Mouse (Mus musculus) lung, adult 2 months (tissue): Measurements from ENCODE around the gene Bdh1. TPM values are rescaled to one million over a fixed set of nuclear protein-coding genes. Genes with fewer than 3 reads are reported as not detected.
"Not testable (repeated sequence)": the region's sequence is repeated elsewhere in the genome, so short reads cannot be mapped to it uniquely, and the experiment has no call there.

ENCODE experiments used
- DNase-seq: peaks from one replicate; pipeline ENCODE4 v3.0.0; 2022
- H3K4me1 ChIP-seq: fragments of 200-500 bp; 2 replicates; pipeline ENCODE4 v1.6.1; 2011; ENCODE audit warnings: low read length; ENCODE audit not compliant: control insufficient read depth, insufficient read depth
- H3K4me3 ChIP-seq: fragments of 200-500 bp; replicated peaks from 2 replicates; pipeline ENCODE3; 2011; ENCODE audit warnings: low read depth, mild to moderate bottlenecking, control low read depth, low read length; ENCODE audit errors: extremely low read depth
- CTCF ChIP-seq: fragments of 200-500 bp; IDR thresholded peaks from 2 replicates; pipeline ENCODE4 v1.5.1; 2011; ENCODE audit warnings: mild to moderate bottlenecking, low read length, control low read depth; ENCODE audit not compliant: insufficient read depth
- POLR2A ChIP-seq: fragments of 200-500 bp; IDR thresholded peaks from 2 replicates; pipeline ENCODE4 v1.6.1; 2011; ENCODE audit warnings: low read depth, mild to moderate bottlenecking, control low read depth, low read length, borderline replicate concordance; ENCODE audit errors: extremely low read depth
- WGBS: fragments of 180-500 bp; shearing (Covaris S2); methylation state at CpG from one replicate; pipeline ENCODE4 v1.1.7; 2018; 5-methylcytosine and 5-hydroxymethylcytosine counted together
- polyA plus RNA-seq: library from polyadenylated mRNA; depleted of rRNA; stranded (reverse); fragments of >200 nt; gene quantifications from 2 replicates; pipeline ENCODE4 v1.2.3, GENCODE M21; 2012

Gene Bdh1
- polyA plus RNA-seq, 1 experiment: 10.2 TPM

GRCm38 (mm10) chr16:31460506-31460905 is 38.4 kb downstream of the Bdh1 start:
- Histone ChIP-seq H3K4me1 (no peaks in the 10 kb centered on the region), H3K4me3 (no peak overlapping the region)
- TF ChIP-seq POLR2A (no peak), CTCF (no peak)
- DNase-seq: no peak
- 54% methylated on average over 13 of the region's 13 CpGs for WGBS

DNA sequence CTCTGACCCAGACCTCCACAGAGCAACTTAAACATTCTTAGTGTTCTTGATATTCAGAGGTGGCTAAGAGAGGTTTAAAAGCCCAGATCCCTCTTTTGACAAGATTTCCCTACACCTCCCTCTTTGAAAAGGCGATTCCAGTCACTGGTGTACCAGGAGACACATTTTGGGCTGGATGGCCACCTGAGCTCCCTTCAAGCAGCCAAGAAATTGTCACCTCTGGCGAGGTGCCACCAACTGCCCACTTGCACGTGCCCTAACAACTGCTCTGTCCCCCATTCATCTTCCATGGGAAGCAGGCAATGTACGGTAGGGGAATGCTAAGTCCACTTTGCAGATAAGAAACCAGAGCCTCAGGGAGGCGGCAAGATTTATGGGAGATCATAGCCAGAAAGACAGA is 39.0 kb downstream of the Bdh1 start:
- TF ChIP-seq CTCF (no peak), POLR2A (no peak)
- Histone ChIP-seq H3K4me3 (no peak overlapping the region), H3K4me1 (no peaks in the 10 kb centered on the region)
- DNase-seq: no peak
- WGBS: 59% methylated on average over 5 of the region's 5 CpGs

- TF ChIP-seq CTCF (no peak), POLR2A (no peak)
- H3K4me3 ChIP-seq: no peak overlapping the region
- 23% methylated on average over 12 of the region's 12 CpGs for WGBS
- DNase-seq: no peak
- no peaks in the 10 kb centered on the region for H3K4me1 ChIP-seq
Measured at GRCm38 (mm10) chr16:31462113-31462687, 40.1 kb downstream of the Bdh1 start.

DNA sequence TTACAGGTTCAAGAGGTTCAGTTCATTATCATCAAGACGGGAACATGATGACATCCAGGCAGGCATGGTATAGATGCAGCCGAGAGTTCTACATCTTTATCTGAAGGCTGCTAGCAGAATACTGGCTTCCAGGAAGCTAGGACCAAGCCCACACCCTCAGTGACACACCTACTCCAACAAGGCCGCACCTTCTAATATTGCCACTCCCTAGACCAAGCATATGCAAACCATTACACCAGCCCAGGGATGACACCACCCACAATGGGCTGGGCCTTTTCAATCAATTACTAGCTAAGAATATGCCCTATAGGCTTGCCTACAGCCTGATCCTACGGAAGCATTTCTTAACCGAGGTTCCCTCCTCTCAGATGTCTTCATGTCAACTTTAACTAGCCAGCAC is 42.9 kb downstream of the Bdh1 start:
- TF ChIP-seq CTCF (no peak), POLR2A (no peak)
- H3K4me3 ChIP-seq: no peak overlapping the region
- 81% methylated on average over 5 of the region's 5 CpGs for WGBS
- no peak for DNase-seq
- H3K4me1 ChIP-seq: no peaks in the 10 kb centered on the region

- TF ChIP-seq POLR2A (no peak), CTCF (0 out of 2 replicates have a peak, but pooled peaks have one; percentile 21)
- 35% methylated on average over 4 of the region's 4 CpGs for WGBS
- DNase-seq: no peak
- H3K4me1 ChIP-seq: no peaks in the 10 kb centered on the region
- H3K4me3 ChIP-seq: no peak overlapping the region
Measured at GRCm38 (mm10) chr16:31465630-31466029, 43.5 kb downstream of the Bdh1 start.

DNA sequence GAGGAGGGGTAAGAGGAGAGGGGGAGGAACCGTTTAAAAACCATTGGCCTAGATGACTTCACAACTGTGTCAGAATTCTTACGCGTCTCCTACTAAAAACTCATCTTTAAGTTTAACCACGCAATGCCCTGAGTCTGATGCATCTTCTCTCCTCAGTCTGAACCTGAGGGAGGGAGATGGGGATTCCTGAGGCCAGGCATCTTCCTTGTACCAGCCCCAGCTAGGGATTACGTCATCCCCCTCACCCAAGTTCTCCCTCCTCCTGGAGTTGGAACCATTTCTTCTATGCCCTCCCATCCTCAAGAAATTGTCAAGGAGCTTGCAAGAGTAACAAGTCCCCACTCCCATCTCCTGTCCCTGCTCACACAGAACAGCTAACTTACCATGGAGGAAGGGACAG is 44.0 kb downstream of the Bdh1 start:
- H3K4me1 ChIP-seq: no peaks in the 10 kb centered on the region
- 74% methylated on average over 5 of the region's 5 CpGs for WGBS
- H3K4me3 ChIP-seq: no peak overlapping the region
- DNase-seq: no peak
- TF ChIP-seq POLR2A (no peak), CTCF (no peak)

- WGBS: 83% methylated on average over 4 of the region's 4 CpGs
- DNase-seq, H3K4me1 ChIP-seq, H3K4me3 ChIP-seq: not testable (repeated sequence)
Measured at GRCm38 (mm10) chr16:31470819-31471218, 48.7 kb downstream of the Bdh1 start.

- DNase-seq: no peak
- 53% methylated on average over 5 of the region's 5 CpGs for WGBS
- TF ChIP-seq CTCF: no peak
- H3K4me1 ChIP-seq: no peaks in the 10 kb centered on the region
- H3K4me3 ChIP-seq: no peak overlapping the region
Measured at GRCm38 (mm10) chr16:31471994-31472393, 49.9 kb downstream of the Bdh1 start.

- no peak for DNase-seq
- 96% methylated on average over 1 of the region's 1 CpGs for whole genome bisulfite sequencing
- Histone ChIP-seq H3K4me1 (no peaks in the 10 kb centered on the region), H3K4me3 (no peak overlapping the region)
- TF ChIP-seq CTCF: no peak
- TF ChIP-seq POLR2A: no peak
Measured at GRCm38 (mm10) chr16:31473226-31473625, 51.1 kb downstream of the Bdh1 start.

GRCm38 (mm10) chr16:31475123-31475968 is 53.3 kb downstream of the Bdh1 start:
- Histone ChIP-seq H3K4me1 (no peaks in the 10 kb centered on the region), H3K4me3 (no peak overlapping the region)
- WGBS: 70% methylated on average over 9 of the region's 9 CpGs
- TF ChIP-seq CTCF (no peak), POLR2A (no peak)
- DNase-seq: no peak
